Mouse (Mus musculus) heart, postnatal 4 days (tissue): Measurements from ENCODE around the gene Ugt1a6a. TPM values are rescaled to one million over a fixed set of nuclear protein-coding genes. Genes with fewer than 3 reads are reported as not detected.

ENCODE experiments used
- total RNA-seq, 2 experiments: library from RNA; stranded (reverse); gene quantifications; 2 replicates each; pipeline ENCODE4 v1.2.3; 2021

Gene Ugt1a6a
- total RNA-seq, 2 experiments from 2014 or later = 0.63 to 0.81 TPM

Other genes starting within 250 kb of the Ugt1a6a start
- gene Usp40, start 126.3 kb upstream of the Ugt1a6a start, total RNA-seq = 10 to 100 TPM; 24.8 to 26.2 TPM
- not detected for gene Ugt1a10, start 79.4 kb upstream of the Ugt1a6a start, total RNA-seq
- gene Ugt1a9, start 64.0 kb upstream of the Ugt1a6a start, total RNA-seq = not detected
- not detected for gene Ugt1a8, start 47.0 kb upstream of the Ugt1a6a start, total RNA-seq
- 1 to 10 TPM in 1 of 2 experiments, under 1 TPM in 1; 0.72 to 1.2 TPM for gene Ugt1a7c, start 39.7 kb upstream of the Ugt1a6a start, total RNA-seq
- gene Ugt1a6b, start 31.6 kb upstream of the Ugt1a6a start, total RNA-seq = 1 to 10 TPM in 1 of 2 experiments, not detected in 1; 1.1 TPM
- gene Ugt1a5, start 31.2 kb downstream of the Ugt1a6a start, total RNA-seq = not detected
- not detected for gene Ugt1a2, start 65.8 kb downstream of the Ugt1a6a start, total RNA-seq
- 1 to 10 TPM; 1.6 to 1.8 TPM for gene Dnajb3, start 71.0 kb downstream of the Ugt1a6a start, total RNA-seq
- not detected for gene Ugt1a1, start 77.2 kb downstream of the Ugt1a6a start, total RNA-seq
- under 1 TPM in 1 of 2 experiments, not detected in 1; 0.02 TPM for gene Mroh2a, start 92.2 kb downstream of the Ugt1a6a start, total RNA-seq
- gene Hjurp, start 142.8 kb downstream of the Ugt1a6a start, total RNA-seq = 100 to 1,000 TPM in 1 of 2 experiments, 10 to 100 TPM in 1; 97.1 to 100 TPM
- gene Trpm8, start 142.9 kb downstream of the Ugt1a6a start, total RNA-seq = not detected